Mouse (Mus musculus) limb, embryonic 15.5 days (tissue): Measurements from ENCODE around the gene Prkce. TPM values are rescaled to one million over a fixed set of nuclear protein-coding genes. Genes with fewer than 3 reads are reported as not detected.

ENCODE experiments used
- ATAC-seq: fragments of 200-750 bp; cut with Nextera tagmentation; 2 replicates; pipeline ENCODE4 v1.8.0; 2017; ENCODE audit warnings: low read depth, moderate TSS enrichment; ENCODE audit not compliant: insufficient number of reproducible peaks, low FRiP score, low TSS enrichment
- H3K27ac ChIP-seq: fragments of 300-500 bp; sonication (generic); 2 replicates; pipeline ENCODE4 v1.5.1; 2015; ENCODE audit warnings: moderate library complexity, mild to moderate bottlenecking, inconsistent platforms
- H3K27me3 ChIP-seq: fragments of 300-500 bp; sonication (generic); 2 replicates; pipeline ENCODE4 v1.6.1; 2015; ENCODE audit warnings: inconsistent platforms
- H3K36me3 ChIP-seq: fragments of 300-500 bp; sonication (generic); 2 replicates; pipeline ENCODE4 v1.6.1; 2015; ENCODE audit warnings: inconsistent platforms
- H3K4me1 ChIP-seq: fragments of 300-500 bp; sonication (generic); 2 replicates; pipeline ENCODE4 v1.6.1; 2015; ENCODE audit warnings: inconsistent platforms
- H3K4me2 ChIP-seq: fragments of 300-500 bp; sonication (generic); 2 replicates; pipeline ENCODE4 v1.6.1; 2015; ENCODE audit warnings: mild to moderate bottlenecking, inconsistent platforms
- H3K4me3 ChIP-seq: fragments of 300-500 bp; sonication (generic); 2 replicates; pipeline ENCODE4 v1.5.1; 2015; ENCODE audit warnings: mild to moderate bottlenecking, inconsistent platforms
- H3K9ac ChIP-seq: fragments of 300-500 bp; sonication (generic); 2 replicates; pipeline ENCODE4 v1.6.1; 2015; ENCODE audit warnings: inconsistent platforms
- H3K9me3 ChIP-seq: fragments of 300-500 bp; sonication (generic); 2 replicates; pipeline ENCODE4 v1.6.1; 2016; ENCODE audit warnings: inconsistent platforms
- WGBS: fragments of 180-500 bp; shearing (Covaris S2); methylation state at CpG from one replicate; pipeline ENCODE4 v1.1.7; 2015; 5-methylcytosine and 5-hydroxymethylcytosine counted together
- polyA plus RNA-seq: library from polyadenylated mRNA; unstranded; fragments of >200 nt; fragmentation: Nextera tagmentation; extraction: Ambion mirVana; gene quantifications from 2 replicates; pipeline ENCODE4 v1.2.1, GENCODE M21; 2015

Gene Prkce
- polyA plus RNA-seq, 1 experiment from 2014 or later = 6.8 TPM

DNA sequence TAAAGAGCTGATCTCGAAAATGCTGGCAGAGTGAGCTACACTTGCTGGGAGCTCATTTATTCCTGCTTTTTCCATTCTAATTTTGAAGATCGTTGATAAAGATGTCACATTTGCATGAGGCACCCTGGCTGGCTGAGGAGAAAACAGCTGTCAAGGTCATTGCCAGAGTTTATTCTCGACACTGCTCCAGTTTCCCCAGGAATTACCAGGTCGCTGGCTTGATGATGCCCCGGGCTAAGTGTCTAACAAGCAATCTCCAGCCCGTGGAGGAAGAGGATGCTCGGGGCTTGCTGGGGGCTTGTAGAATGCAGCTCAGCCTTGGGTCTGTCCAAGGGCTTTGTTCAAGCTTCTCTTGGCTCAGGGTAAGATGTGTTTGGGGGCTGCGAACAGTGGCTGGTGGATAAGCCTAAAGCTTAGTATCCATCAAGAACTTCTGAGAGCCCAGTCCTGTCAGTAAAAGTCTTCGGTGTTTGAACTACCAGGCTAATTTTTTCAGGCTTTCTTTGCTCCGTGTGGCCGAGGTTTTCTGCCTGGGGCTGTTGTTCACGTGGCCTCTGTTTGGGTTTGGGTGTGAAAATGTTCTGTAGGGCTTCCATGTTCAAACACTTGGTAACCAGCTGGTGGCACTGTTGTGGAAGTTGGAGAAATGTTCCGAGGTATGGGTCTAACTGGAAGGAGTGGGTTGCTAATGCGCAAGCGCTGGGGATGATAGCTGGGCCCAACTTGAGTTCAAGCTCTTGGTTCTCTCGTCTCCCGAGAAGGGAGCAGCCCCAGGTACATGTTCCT, 293.3 kb downstream of the Prkce start:
- Histone ChIP-seq H3K9ac (no peak overlapping the region), H3K4me1 (peaks cover 6% of the 10 kb centered on the region; the same call in 1 of the 2 replicates), H3K27me3 (no peaks in the 10 kb centered on the region), H3K4me2 (no peak overlapping the region), H3K27ac (no peak overlapping the region), H3K36me3 (no peaks in the 10 kb centered on the region), H3K4me3 (no peak overlapping the region), H3K9me3 (no peaks in the 10 kb centered on the region)
- 63% methylated on average over 17 of the region's 17 CpGs for WGBS
- no peak for ATAC-seq

- 53% methylated on average over 3 of the region's 3 CpGs for WGBS
- Histone ChIP-seq H3K27me3 (no peaks in the 10 kb centered on the region), H3K9me3 (no peaks in the 10 kb centered on the region), H3K27ac (no peak overlapping the region), H3K4me2 (no peak overlapping the region), H3K4me3 (no peak overlapping the region), H3K4me1 (peaks cover 11% of the 10 kb centered on the region; the same call in 1 of the 2 replicates), H3K36me3 (no peaks in the 10 kb centered on the region), H3K9ac (no peak overlapping the region)
- no peak for ATAC-seq
Measured at GRCm38 (mm10) chr17:86463369-86463768, 295.8 kb downstream of the Prkce start.

DNA sequence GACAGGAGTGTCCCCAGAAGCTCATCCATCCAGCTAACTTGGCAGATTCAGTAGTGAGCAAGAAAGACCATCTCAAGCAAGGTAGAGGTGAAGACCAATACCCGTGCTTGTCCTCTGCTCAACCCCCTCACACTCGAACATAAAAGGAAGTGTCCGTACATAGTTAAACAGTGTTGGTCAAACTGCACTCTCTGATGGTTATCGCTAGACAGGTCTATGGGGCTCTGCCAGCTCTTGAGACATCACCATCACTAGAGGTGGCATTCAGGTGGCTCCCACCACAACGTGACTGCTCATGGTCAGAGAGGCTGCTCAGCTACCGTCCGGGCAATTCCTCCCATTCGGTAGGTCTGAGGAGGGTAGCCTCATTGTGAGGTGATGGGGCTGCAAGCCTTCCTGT, 296.6 kb downstream of the Prkce start:
- WGBS = 91% methylated on average over 8 of the region's 8 CpGs

DNA sequence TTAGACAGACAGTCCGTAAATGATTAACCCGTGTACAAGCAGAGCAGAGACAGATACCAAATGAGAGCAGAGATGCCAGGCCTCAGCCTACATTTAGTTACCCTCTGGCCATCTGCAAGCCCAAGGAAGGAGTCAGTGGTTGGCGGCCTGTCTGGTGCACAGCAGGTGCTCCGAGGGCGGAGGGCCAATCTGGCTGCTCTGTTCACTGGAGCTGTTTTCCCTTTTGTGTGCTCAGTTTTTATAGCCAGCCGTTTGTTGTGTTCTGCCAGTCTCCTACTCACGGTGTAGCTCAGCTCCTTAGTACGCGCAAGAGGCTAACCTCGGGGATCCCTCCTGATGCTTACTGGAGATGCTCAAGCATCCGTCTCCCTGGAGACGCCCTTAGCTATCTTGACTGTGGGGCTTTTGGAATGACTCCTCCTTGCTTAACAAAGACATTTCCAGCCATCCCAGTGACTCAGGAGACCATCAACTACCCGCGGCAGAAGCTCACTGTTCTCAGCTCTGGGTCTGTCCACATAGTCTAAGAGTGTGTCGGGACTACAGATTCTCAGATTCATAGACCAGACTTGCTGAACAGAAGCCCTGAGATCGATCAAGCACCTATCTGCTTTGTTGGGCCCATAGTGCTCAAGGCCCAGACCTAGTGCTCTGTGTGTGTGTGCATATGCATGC, 297.2 kb downstream of the Prkce start:
- Histone ChIP-seq H3K27me3 (no peaks in the 10 kb centered on the region), H3K9me3 (no peaks in the 10 kb centered on the region), H3K4me1 (peaks cover 18% of the 10 kb centered on the region), H3K9ac (no peak overlapping the region), H3K4me2 (no peak overlapping the region), H3K27ac (no peak overlapping the region), H3K36me3 (no peaks in the 10 kb centered on the region), H3K4me3 (no peak overlapping the region)
- no peak for ATAC-seq
- 69% methylated on average over 16 of the region's 16 CpGs for WGBS

More for the DNA sequence above, 296.6 kb downstream of the Prkce start:
- Histone ChIP-seq H3K9me3 (no peaks in the 10 kb centered on the region), H3K4me1 (peaks cover 17% of the 10 kb centered on the region), H3K9ac (no peak overlapping the region), H3K27me3 (no peaks in the 10 kb centered on the region), H3K4me2 (no peak overlapping the region), H3K27ac (no peak overlapping the region), H3K36me3 (no peaks in the 10 kb centered on the region), H3K4me3 (no peak overlapping the region)
- ATAC-seq = no peak

GRCm38 (mm10) chr17:86465865-86466264, 298.3 kb downstream of the Prkce start:
- peaks cover 18% of the 10 kb centered on the region for H3K4me1 ChIP-seq
- ATAC-seq = no peak
- H3K27ac ChIP-seq = no peak overlapping the region
- no peaks in the 10 kb centered on the region for H3K9me3 ChIP-seq
- no peak overlapping the region for H3K9ac ChIP-seq
- WGBS = 82% methylated on average over 13 of the region's 13 CpGs
- no peaks in the 10 kb centered on the region for H3K36me3 ChIP-seq
- no peak overlapping the region for H3K4me2 ChIP-seq
- H3K27me3 ChIP-seq = no peaks in the 10 kb centered on the region
- H3K4me3 ChIP-seq = no peak overlapping the region

GRCm38 (mm10) chr17:86466412-86466811, 298.8 kb downstream of the Prkce start:
- Histone ChIP-seq H3K36me3 (no peaks in the 10 kb centered on the region), H3K27ac (no peak overlapping the region), H3K27me3 (no peaks in the 10 kb centered on the region), H3K9ac (no peak overlapping the region), H3K9me3 (no peaks in the 10 kb centered on the region), H3K4me2 (no peak overlapping the region), H3K4me3 (no peak overlapping the region), H3K4me1 (peaks cover 18% of the 10 kb centered on the region)
- WGBS = 78% methylated on average over 7 of the region's 7 CpGs
- ATAC-seq = no peak

- H3K4me2 ChIP-seq = no peak overlapping the region
- H3K27ac ChIP-seq = no peak overlapping the region
- H3K9me3 ChIP-seq = no peaks in the 10 kb centered on the region
- no peaks in the 10 kb centered on the region for H3K27me3 ChIP-seq
- H3K4me3 ChIP-seq = no peak overlapping the region
- H3K4me1 ChIP-seq = peaks cover 18% of the 10 kb centered on the region
- ATAC-seq = no peak
- H3K36me3 ChIP-seq = no peaks in the 10 kb centered on the region
- no peak overlapping the region for H3K9ac ChIP-seq
- 75% methylated on average over 7 of the region's 7 CpGs for WGBS
Measured at GRCm38 (mm10) chr17:86466871-86467270, 299.3 kb downstream of the Prkce start.

- 64% methylated on average over 10 of the region's 10 CpGs for WGBS
- no peaks in the 10 kb centered on the region for H3K9me3 ChIP-seq
Measured at GRCm38 (mm10) chr17:86467291-86467898, 299.8 kb downstream of the Prkce start.

GRCm38 (mm10) chr17:86467967-86468366, 300.4 kb downstream of the Prkce start:
- no peak for ATAC-seq
- 82% methylated on average over 5 of the region's 5 CpGs for WGBS
- Histone ChIP-seq H3K27ac (no peak overlapping the region), H3K4me2 (no peak overlapping the region), H3K27me3 (no peaks in the 10 kb centered on the region), H3K4me1 (peaks cover 18% of the 10 kb centered on the region), H3K9ac (no peak overlapping the region), H3K4me3 (no peak overlapping the region), H3K9me3 (no peaks in the 10 kb centered on the region), H3K36me3 (no peaks in the 10 kb centered on the region)

More at GRCm38 (mm10) chr17:86467291-86467898, 299.8 kb downstream of the Prkce start:
- no peaks in the 10 kb centered on the region for H3K36me3 ChIP-seq
- H3K9ac ChIP-seq = no peak overlapping the region
- H3K27ac ChIP-seq = no peak overlapping the region
- no peak for ATAC-seq
- H3K4me1 ChIP-seq = peaks cover 18% of the 10 kb centered on the region
- no peak overlapping the region for H3K4me2 ChIP-seq
- H3K4me3 ChIP-seq = no peak overlapping the region
- no peaks in the 10 kb centered on the region for H3K27me3 ChIP-seq

GRCm38 (mm10) chr17:86470160-86470559, 302.6 kb downstream of the Prkce start:
- ATAC-seq = no peak
- H3K4me2 ChIP-seq = no peak overlapping the region
- H3K27me3 ChIP-seq = no peaks in the 10 kb centered on the region
- no peaks in the 10 kb centered on the region for H3K36me3 ChIP-seq
- no peak overlapping the region for H3K9ac ChIP-seq
- no peak overlapping the region for H3K4me3 ChIP-seq
- H3K9me3 ChIP-seq = no peaks in the 10 kb centered on the region
- WGBS = 85% methylated on average over 5 of the region's 5 CpGs
- H3K4me1 ChIP-seq = peaks cover 12% of the 10 kb centered on the region
- H3K27ac ChIP-seq = no peak overlapping the region

- Histone ChIP-seq H3K4me1 (peaks cover 12% of the 10 kb centered on the region), H3K9me3 (no peaks in the 10 kb centered on the region), H3K36me3 (no peaks in the 10 kb centered on the region; the same call in 1 of the 2 replicates), H3K4me2 (no peak overlapping the region), H3K27me3 (no peaks in the 10 kb centered on the region), H3K27ac (no peak overlapping the region), H3K4me3 (no peak overlapping the region), H3K9ac (no peak overlapping the region)
- WGBS = 40% methylated on average over 5 of the region's 5 CpGs
- ATAC-seq = no peak
Measured at GRCm38 (mm10) chr17:86471684-86472083, 304.1 kb downstream of the Prkce start.

- Histone ChIP-seq H3K4me1 (no peaks in the 10 kb centered on the region), H3K27me3 (no peaks in the 10 kb centered on the region), H3K36me3 (no peaks in the 10 kb centered on the region; the same call in 1 of the 2 replicates), H3K4me3 (no peak overlapping the region), H3K4me2 (no peak overlapping the region), H3K9me3 (no peaks in the 10 kb centered on the region), H3K9ac (no peak overlapping the region), H3K27ac (no peak overlapping the region)
- ATAC-seq = no peak
- WGBS = 86% methylated on average over 10 of the region's 10 CpGs
Measured at GRCm38 (mm10) chr17:86476674-86477073, 309.1 kb downstream of the Prkce start.
